17 mouse cellular contexts compared by ENCODE assay signal in genomic region chr9:117079471-117079870, GRCm38 (mm10).
"Had no signal": no experiment of that assay in that cellular context is flagged by ENCODE, and none has a peak within 500 bp of the region (broad histone marks: within the 10 kb centered on the region; RNA-seq: fewer than 3 reads in every experiment).

No protein-coding gene starts in this region.

- H3K27me3 ChIP-seq: liver, embryonic 13.5 days; liver, embryonic 15.5 days; megakaryocyte, embryonic 14.5 days; midbrain, embryonic 13.5 days; midbrain, embryonic 15.5 days; neural tube, embryonic 12.5 days; stomach, embryonic 15.5 days had no signal

- H3K9me3 ChIP-seq: liver, embryonic 13.5 days; liver, embryonic 15.5 days; midbrain, embryonic 13.5 days; midbrain, embryonic 15.5 days; neural tube, embryonic 12.5 days; stomach, embryonic 15.5 days had no signal

- H3K4me1 ChIP-seq: liver, embryonic 13.5 days; liver, embryonic 15.5 days; megakaryocyte, embryonic 14.5 days; midbrain, embryonic 13.5 days; midbrain, embryonic 15.5 days; neural tube, embryonic 12.5 days had no signal

- H3K4me3 ChIP-seq: liver, embryonic 13.5 days; liver, embryonic 15.5 days; megakaryocyte, embryonic 14.5 days; midbrain, embryonic 13.5 days; midbrain, embryonic 15.5 days; neural tube, embryonic 12.5 days; stomach, embryonic 15.5 days had no signal

- DNase-seq: liver, embryonic 13.5 days; liver, postnatal 0 days; lung, adult 2 months; lung, postnatal 10 days; right cerebral cortex, postnatal 14 days; thymus, adult 2 months; thymus, postnatal 25 days; thymus, postnatal 4 days had no signal

- H3K36me3 ChIP-seq: liver, embryonic 13.5 days; liver, embryonic 15.5 days; midbrain, embryonic 13.5 days; midbrain, embryonic 15.5 days; neural tube, embryonic 12.5 days; stomach, embryonic 15.5 days had no signal

- H3K27ac ChIP-seq: liver, embryonic 13.5 days; liver, embryonic 15.5 days; macrophage; midbrain, embryonic 13.5 days; midbrain, embryonic 15.5 days; neural tube, embryonic 12.5 days; stomach, embryonic 15.5 days; stomach, postnatal 0 days had no signal

- ATAC-seq: liver, postnatal 0 days; midbrain, embryonic 13.5 days; midbrain, embryonic 15.5 days had no signal

- H3K4me2 ChIP-seq: liver, embryonic 13.5 days; liver, embryonic 15.5 days; midbrain, embryonic 11.5 days; midbrain, embryonic 13.5 days; midbrain, embryonic 15.5 days; neural tube, embryonic 12.5 days; stomach, embryonic 15.5 days had no signal

- H3K9ac ChIP-seq: liver, embryonic 13.5 days; liver, embryonic 15.5 days; liver, postnatal 0 days; midbrain, embryonic 13.5 days; midbrain, embryonic 15.5 days; neural tube, embryonic 12.5 days; stomach, embryonic 15.5 days had no signal
